Mouse (Mus musculus): Measurements from ENCODE around the gene Efcab14. TPM values are rescaled to one million over a fixed set of nuclear protein-coding genes. Genes with fewer than 3 reads are reported as not detected.

The Efcab14 gene
- polyA plus RNA-seq (2012; rRNA removed) = 6.0 and 6.9 TPM in 2 replicates
- 12.0 and 12.6 TPM in 2 replicates for polyA plus RNA-seq (2014; fragmentation: Nextera tagmentation; extraction: Ambion mirVana)

- under 1% methylated on average over 45 of the region's 45 CpGs for WGBS (ENCODE audit: insufficient replicate concordance)
- TF ChIP-seq EP300 (IDR thresholded peaks at IDR 0.05; ENCODE audit: low read depth) = no peak; the same call in 1 of the 2 replicates
- peak; percentile 68 for TF ChIP-seq CTCF (IDR thresholded peaks at IDR 0.05; ENCODE audit: low read depth)
- peak within 1 kb of the TSS; percentile 87 for H3K4me2 ChIP-seq (ENCODE audit: low read depth)
- ATAC-seq (ENCODE audit: insufficient read depth) = peak; percentile 100
- no peaks in the 10 kb centered on the region for H3K9me3 ChIP-seq (ENCODE audit: control insufficient read depth, low read length)
- peak within 1 kb of the TSS; percentile 93 for H3K9ac ChIP-seq (replicated peaks)
- peaks cover 10% of the 10 kb centered on the region for H3K36me3 ChIP-seq (replicated peaks; ENCODE audit: control insufficient read depth, insufficient read depth, low read depth)
- H3K4me1 ChIP-seq (replicated peaks; ENCODE audit: control insufficient read depth in 2 of 2, insufficient read depth in 2 of 2, low read length in 1 of 2) = peaks cover 9 to 13% of the 10 kb centered on the region in 2 experiments; a peak in 3 of 4 replicates
- H3K27ac ChIP-seq = peak within 1 kb of the TSS; percentile 43
- H3K27me3 ChIP-seq (ENCODE audit: control insufficient read depth, insufficient read depth, low read length) = no peaks in the 10 kb centered on the region
- DNase-seq (ENCODE audit: low read depth in 3 of 3, low spot score in 3 of 3) = peak; percentile 92 to 95 (median 94)
- H3K4me3 ChIP-seq (ENCODE audit: insufficient read depth in 1 of 2, low read depth in 2 of 2, low read length in 2 of 2) = peak within 1 kb of the TSS; percentile 73 to 94
These were observed at the start of gene Efcab14 for GRCm38 (mm10) chr4:115737551-115738041. TSS of gene Efcab14 (plus strand) at chr4:115737744.

- DNase-seq (ENCODE audit: low read depth in 3 of 3, low spot score in 3 of 3) = no peak
- H3K4me2 ChIP-seq (ENCODE audit: low read depth) = no peak overlapping the region
- no peaks in the 10 kb centered on the region for H3K4me1 ChIP-seq (replicated peaks; ENCODE audit: control insufficient read depth in 2 of 2, insufficient read depth in 2 of 2, low read length in 1 of 2)
- TF ChIP-seq EP300 (IDR thresholded peaks at IDR 0.05; ENCODE audit: low read depth) = no peak
- TF ChIP-seq CTCF (IDR thresholded peaks at IDR 0.05; ENCODE audit: low read depth) = no peak
- no peak overlapping the region for H3K4me3 ChIP-seq (ENCODE audit: insufficient read depth in 1 of 2, low read depth in 2 of 2, low read length in 2 of 2)
- no peak overlapping the region for H3K9ac ChIP-seq (replicated peaks)
- 65% methylated on average over 3 of the region's 3 CpGs for WGBS (ENCODE audit: insufficient replicate concordance)
- H3K27me3 ChIP-seq (ENCODE audit: control insufficient read depth, insufficient read depth, low read length) = no peaks in the 10 kb centered on the region
- H3K9me3 ChIP-seq (ENCODE audit: control insufficient read depth, low read length) = no peaks in the 10 kb centered on the region
- no peak overlapping the region for H3K27ac ChIP-seq
- no peaks in the 10 kb centered on the region for H3K36me3 ChIP-seq (replicated peaks; ENCODE audit: control insufficient read depth, insufficient read depth, low read depth)
- ATAC-seq (ENCODE audit: insufficient read depth) = no peak
These were observed 36.1 kb upstream of the Efcab14 start for GRCm38 (mm10) chr4:115701468-115701867.

DNA sequence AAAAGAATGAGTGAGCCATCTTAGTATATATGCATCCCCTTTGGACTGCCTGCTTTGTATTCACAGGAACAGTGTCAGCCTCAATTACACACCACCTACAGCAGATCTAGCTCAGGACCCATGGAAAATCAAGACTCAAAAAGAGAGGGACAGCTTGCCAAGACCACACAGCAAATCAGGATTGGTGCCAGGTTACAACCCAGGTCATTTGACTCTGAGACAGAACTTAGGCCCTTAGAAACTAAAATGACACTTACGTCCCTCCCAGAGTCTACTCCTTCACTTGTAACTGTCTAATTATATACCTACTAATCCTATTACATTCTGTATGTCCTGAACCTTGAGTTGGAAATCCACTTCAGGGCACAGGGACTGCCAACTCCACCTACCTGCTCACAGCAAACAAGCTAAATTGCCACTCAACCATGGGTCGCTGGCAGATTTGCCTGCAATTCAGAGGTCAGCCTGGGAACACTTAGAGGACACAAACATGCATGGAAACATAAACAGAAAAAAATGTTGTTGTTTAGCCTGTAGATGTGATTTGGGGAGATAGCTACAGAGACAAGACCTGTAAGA, 33.5 kb upstream of the Efcab14 start:
- no peak overlapping the region for H3K4me3 ChIP-seq (ENCODE audit: insufficient read depth in 1 of 2, low read depth in 2 of 2, low read length in 2 of 2)
- H3K36me3 ChIP-seq (replicated peaks; ENCODE audit: control insufficient read depth, insufficient read depth, low read depth) = no peaks in the 10 kb centered on the region
- 62% methylated on average over 2 of the region's 2 CpGs for WGBS (ENCODE audit: insufficient replicate concordance)
- no peak overlapping the region for H3K9ac ChIP-seq (replicated peaks)
- H3K27me3 ChIP-seq (ENCODE audit: control insufficient read depth, insufficient read depth, low read length) = no peaks in the 10 kb centered on the region
- no peak overlapping the region for H3K4me2 ChIP-seq (ENCODE audit: low read depth)
- H3K4me1 ChIP-seq (replicated peaks; ENCODE audit: control insufficient read depth in 2 of 2, insufficient read depth in 2 of 2, low read length in 1 of 2) = no peaks in the 10 kb centered on the region; a peak in 1 of 4 replicates
- ATAC-seq (ENCODE audit: insufficient read depth) = no peak
- TF ChIP-seq CTCF (IDR thresholded peaks at IDR 0.05; ENCODE audit: low read depth) (no peak), EP300 (IDR thresholded peaks at IDR 0.05; ENCODE audit: low read depth) (no peak)
- no peaks in the 10 kb centered on the region for H3K9me3 ChIP-seq (ENCODE audit: control insufficient read depth, low read length)
- DNase-seq (ENCODE audit: low read depth in 3 of 3, low spot score in 3 of 3) = no peak
- H3K27ac ChIP-seq = no peak overlapping the region

DNA sequence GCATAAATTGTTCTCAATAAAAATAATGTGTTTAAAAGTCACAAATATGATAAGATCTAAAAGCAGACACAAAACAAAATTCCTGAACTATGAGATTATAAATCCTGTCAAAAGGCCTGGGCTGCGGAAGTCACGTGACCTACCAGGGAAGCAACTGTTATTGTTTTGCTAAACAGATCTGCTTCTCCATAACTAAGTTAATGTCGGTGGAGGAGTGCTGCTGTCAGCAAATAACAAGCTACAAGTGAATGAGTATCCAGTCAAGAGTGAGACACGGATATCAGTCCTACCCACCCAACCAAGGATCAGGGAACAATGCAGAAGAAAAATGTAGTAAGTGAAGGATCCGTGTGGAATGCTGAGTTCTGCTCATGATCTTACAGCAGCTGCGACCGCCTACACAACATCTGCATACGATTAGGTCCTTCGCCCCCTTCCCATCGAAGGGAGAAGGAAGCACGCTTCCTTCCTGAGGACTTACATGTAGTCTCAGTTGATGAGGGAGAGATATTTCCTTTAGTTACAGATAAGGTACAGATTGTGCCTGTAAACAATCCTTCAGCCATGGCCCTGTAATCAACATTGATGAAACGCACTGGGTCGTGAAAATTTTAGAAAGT, 28.5 kb upstream of the Efcab14 start:
- ATAC-seq (ENCODE audit: insufficient read depth) (no peak), DNase-seq (ENCODE audit: low read depth in 3 of 3, low spot score in 3 of 3) (no peak)
- no peaks in the 10 kb centered on the region for H3K27me3 ChIP-seq (ENCODE audit: control insufficient read depth, insufficient read depth, low read length)

GRCm38 (mm10) chr4:115709792-115710418, 27.6 kb upstream of the Efcab14 start:
- no peak overlapping the region for H3K4me2 ChIP-seq (ENCODE audit: low read depth)
- no peaks in the 10 kb centered on the region for H3K9me3 ChIP-seq (ENCODE audit: control insufficient read depth, low read length)
- H3K9ac ChIP-seq (replicated peaks) = no peak overlapping the region
- DNase-seq (ENCODE audit: low read depth in 3 of 3, low spot score in 3 of 3) = peak; percentile 12 to 22 (median 20)
- peaks cover 0 to 3% of the 10 kb centered on the region in 2 experiments; a peak in 1 of 4 replicates for H3K4me1 ChIP-seq (replicated peaks; ENCODE audit: control insufficient read depth in 2 of 2, insufficient read depth in 2 of 2, low read length in 1 of 2)
- TF ChIP-seq CTCF (IDR thresholded peaks at IDR 0.05; ENCODE audit: low read depth) (peak; percentile 76), EP300 (IDR thresholded peaks at IDR 0.05; ENCODE audit: low read depth) (no peak)
- H3K27me3 ChIP-seq (ENCODE audit: control insufficient read depth, insufficient read depth, low read length) = no peaks in the 10 kb centered on the region
- 12% methylated on average over 12 of the region's 13 CpGs for WGBS (ENCODE audit: insufficient replicate concordance)
- no peak overlapping the region for H3K4me3 ChIP-seq (ENCODE audit: insufficient read depth in 1 of 2, low read depth in 2 of 2, low read length in 2 of 2)
- no peak overlapping the region for H3K27ac ChIP-seq
- ATAC-seq (ENCODE audit: insufficient read depth) = 0 out of 2 replicates have a peak, but pooled peaks have one; percentile 35
- no peaks in the 10 kb centered on the region for H3K36me3 ChIP-seq (replicated peaks; ENCODE audit: control insufficient read depth, insufficient read depth, low read depth)

More for the DNA sequence above, 28.5 kb upstream of the Efcab14 start:
- no peak overlapping the region for H3K9ac ChIP-seq (replicated peaks)
- H3K27ac ChIP-seq = no peak overlapping the region
- H3K9me3 ChIP-seq (ENCODE audit: control insufficient read depth, low read length) = no peaks in the 10 kb centered on the region
- 28% methylated on average over 13 of the region's 13 CpGs for WGBS (ENCODE audit: insufficient replicate concordance)
- H3K36me3 ChIP-seq (replicated peaks; ENCODE audit: control insufficient read depth, insufficient read depth, low read depth) = no peaks in the 10 kb centered on the region
- peaks cover 0 to 3% of the 10 kb centered on the region in 2 experiments; a peak in 1 of 4 replicates for H3K4me1 ChIP-seq (replicated peaks; ENCODE audit: control insufficient read depth in 2 of 2, insufficient read depth in 2 of 2, low read length in 1 of 2)
- TF ChIP-seq EP300 (IDR thresholded peaks at IDR 0.05; ENCODE audit: low read depth) (no peak), CTCF (IDR thresholded peaks at IDR 0.05; ENCODE audit: low read depth) (no peak)
- H3K4me3 ChIP-seq (ENCODE audit: insufficient read depth in 1 of 2, low read depth in 2 of 2, low read length in 2 of 2) = no peak overlapping the region
- H3K4me2 ChIP-seq (ENCODE audit: low read depth) = no peak overlapping the region

All from liver, embryonic 14.5 days (tissue).